Mouse (Mus musculus) cortical plate, adult 2 months (tissue): ENCODE data around the gene Prdm5.

Experiments
- CTCF ChIP-seq: fragments of 200-500 bp; IDR thresholded peaks from 2 replicates; pipeline ENCODE4 v1.5.1; 2011; ENCODE audit warnings: mild to moderate bottlenecking, control low read depth, low read length; ENCODE audit not compliant: insufficient read depth; ENCODE audit errors: extremely low read depth
- POLR2A ChIP-seq: fragments of 200-500 bp; IDR thresholded peaks from 2 replicates; pipeline ENCODE4 v1.6.1; 2011; ENCODE audit warnings: mild to moderate bottlenecking, low read length, control low read depth; ENCODE audit not compliant: insufficient read depth; ENCODE audit errors: extremely low read depth

DNA sequence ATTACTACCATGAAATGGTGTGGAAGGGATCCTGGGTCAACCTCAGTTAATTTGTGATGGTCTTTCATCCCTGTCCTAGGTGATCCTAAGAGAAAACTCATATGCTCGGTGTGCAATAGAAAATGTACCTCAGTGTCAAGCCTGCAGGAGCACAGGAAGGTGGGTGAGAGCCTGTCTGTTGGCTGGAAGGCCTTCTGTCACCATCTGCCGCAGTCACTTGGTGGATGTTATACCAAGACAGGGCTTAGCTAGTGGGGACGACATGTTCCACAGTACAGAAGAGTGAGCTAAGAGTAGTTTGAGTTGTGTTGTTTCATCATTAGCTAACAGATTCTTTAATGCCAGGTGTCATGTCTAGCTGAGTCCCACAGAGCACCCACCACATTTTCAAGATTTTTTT lies 84.0 kb downstream of the Prdm5 start:
- TF ChIP-seq CTCF, result no peak
- TF ChIP-seq POLR2A, result no peak
